Mouse (Mus musculus): ENCODE measurements around the gene Gpatch4. TPM values are rescaled to one million over a fixed set of nuclear protein-coding genes. Genes with fewer than 3 reads are reported as not detected.

The Gpatch4 gene
- polyA plus RNA-seq (2021; fragmentation: Nextera tagmentation), result 17.8 and 18.1 TPM in 2 replicates
- long read RNA-seq, experiment 1, transcript Gpatch4-201 (8 exons, 1,630 nt), result major isoform, 9 of 17 reads
- long read RNA-seq, experiment 1, partial matches to known transcripts, result 2 of 17 reads
- long read RNA-seq, experiment 1, other reads (novel, unspliced or antisense), result 6 of 17 reads
- long read RNA-seq, experiment 2, transcript Gpatch4-201 (8 exons, 1,630 nt), result major isoform, 18 of 26 reads
- long read RNA-seq, experiment 2, partial matches to known transcripts, result 3 of 26 reads
- long read RNA-seq, experiment 2, other reads (novel, unspliced or antisense), result 5 of 26 reads

DNA sequence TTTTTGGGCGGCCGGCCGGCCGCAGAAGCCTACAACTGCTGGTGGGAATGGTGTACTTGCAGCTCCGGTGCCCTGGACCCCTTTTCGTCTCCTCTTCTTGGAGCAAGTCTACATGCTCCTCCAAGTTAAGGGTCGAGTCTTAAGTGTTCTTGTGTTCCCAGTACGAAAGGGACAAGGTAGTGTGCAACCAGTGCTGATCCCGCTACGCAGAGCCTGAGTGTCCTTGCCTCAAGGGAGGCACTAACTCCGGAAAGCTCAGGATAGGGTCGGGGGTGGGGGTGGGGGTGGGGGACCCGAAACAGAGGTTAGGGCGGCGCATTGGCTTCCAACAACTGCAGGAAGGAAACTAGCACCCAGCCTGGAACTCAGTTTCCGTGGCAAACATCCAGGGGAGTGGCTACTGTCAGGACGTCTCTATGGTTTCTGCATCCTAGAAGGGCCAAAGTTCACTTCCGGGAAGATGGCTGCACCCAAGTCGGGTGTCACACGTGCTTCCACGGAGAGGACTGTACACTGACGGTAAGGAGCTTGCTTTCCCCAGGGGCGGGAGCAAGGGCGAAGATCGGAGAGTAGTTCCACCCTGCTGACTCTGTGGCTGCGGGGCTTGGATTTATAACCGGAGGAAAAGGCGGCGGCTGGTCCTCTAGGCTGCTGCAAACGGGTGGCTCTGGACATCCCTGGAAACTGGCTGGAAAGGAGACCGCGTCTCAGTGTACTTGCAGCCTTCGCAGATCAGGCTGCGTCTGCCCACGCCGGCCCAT, at the start of gene Gpatch4:
Gene Gpatch4 (plus strand): TSS at position 448 of the 761 bp plus-strand sequence.

DNA sequence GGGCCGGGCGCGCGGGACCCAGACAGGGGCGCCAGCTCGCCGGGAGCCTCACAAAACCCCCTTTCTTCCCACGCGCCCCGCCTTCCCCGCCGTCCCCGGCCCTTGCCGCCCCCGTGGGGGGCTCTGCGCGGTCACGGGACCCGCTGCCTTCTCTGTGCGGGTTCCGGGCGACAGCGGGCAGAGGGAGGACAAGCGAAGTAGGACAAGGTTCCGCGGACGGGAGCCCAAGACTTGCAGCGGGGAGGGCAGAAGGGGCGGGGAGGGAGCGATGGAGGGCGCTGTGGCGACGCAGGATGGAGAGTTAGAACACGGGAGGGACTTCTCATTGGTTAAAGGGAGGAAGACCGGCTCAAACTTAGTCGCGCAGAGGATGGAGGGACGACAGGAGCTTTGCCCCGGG, 42.7 kb upstream of the Gpatch4 start, which contains the start of gene Bcan:
Gene Bcan (minus strand): TSS at position 50 of the 400 bp plus-strand sequence.

DNA sequence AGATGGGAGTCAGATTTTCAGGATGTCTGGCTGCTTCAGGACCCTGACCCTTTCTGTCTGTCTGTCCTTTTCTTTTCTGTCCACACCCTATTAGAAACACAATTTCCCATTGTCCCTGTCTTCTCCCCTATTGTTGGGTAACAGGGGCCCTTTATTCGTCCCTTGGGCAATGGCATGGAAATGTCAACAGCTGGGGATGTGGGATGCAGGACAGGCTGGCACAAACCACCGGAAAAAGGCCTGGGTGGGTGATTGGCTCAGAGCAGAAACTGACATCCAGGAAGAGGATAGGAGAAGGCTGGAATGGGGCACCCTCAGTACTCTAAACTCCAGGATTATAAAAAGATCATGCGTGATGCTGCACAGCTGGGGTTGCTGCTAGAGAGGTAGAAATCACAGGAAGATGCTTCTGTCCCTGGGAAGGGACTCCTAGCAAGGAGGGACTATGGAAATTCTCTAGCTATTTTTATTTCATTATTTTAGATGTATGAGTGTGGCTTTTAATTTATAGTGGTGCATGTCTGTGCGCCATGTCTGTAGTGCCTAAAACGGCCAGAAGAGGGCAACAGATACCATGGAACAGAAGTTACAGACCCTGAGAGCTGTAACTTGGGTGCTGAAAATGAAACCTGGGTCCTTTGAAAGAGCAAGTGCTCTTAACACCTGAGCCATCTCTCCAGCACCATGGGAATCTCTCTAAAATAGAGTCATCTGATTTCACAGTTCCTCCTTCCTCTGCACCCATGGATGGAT, 15.3 kb upstream of the Gpatch4 start, which contains the start of gene Hapln2:
Gene Hapln2 (minus strand): TSS at position 150 of the 753 bp plus-strand sequence.

GRCm38 (mm10) chr3:88057902-88058696, 15.2 kb downstream of the Gpatch4 start, which contains the start of gene Naxe:
Naxe (minus strand) TSS chr3:88058495.

GRCm38 (mm10) chr3:88078204-88078603, 35.3 kb downstream of the Gpatch4 start, which contains the start of gene Ttc24:
Ttc24 (minus strand) TSS chr3:88078304.

GRCm38 (mm10) chr3:88081345-88082223, 38.7 kb downstream of the Gpatch4 start, which contains the start of gene Iqgap3:
Iqgap3 (plus strand) TSS chr3:88081971.

Other genes with a start within 250 kb of the Gpatch4 start
- gene Ntrk1, start 247.9 kb upstream of the Gpatch4 start, polyA plus RNA-seq (2021; fragmentation: Nextera tagmentation), result 0.72 and 1.2 TPM in 2 replicates
- gene Insrr, start 246.2 kb upstream of the Gpatch4 start, polyA plus RNA-seq (2021; fragmentation: Nextera tagmentation), result 0.21 and 0.27 TPM in 2 replicates
- 2.9 and 3.4 TPM in 2 replicates for gene Pear1, start 218.8 kb upstream of the Gpatch4 start, polyA plus RNA-seq (2021; fragmentation: Nextera tagmentation)
- gene Sh2d2a, start 196.4 kb upstream of the Gpatch4 start, polyA plus RNA-seq (2021; fragmentation: Nextera tagmentation), result not detected in 2 replicates
- 4.0 and 5.3 TPM in 2 replicates for gene Prcc, start 157.5 kb upstream of the Gpatch4 start, polyA plus RNA-seq (2021; fragmentation: Nextera tagmentation)
- gene Hdgf, start 136.8 kb upstream of the Gpatch4 start, polyA plus RNA-seq (2021; fragmentation: Nextera tagmentation), result 78.2 and 136 TPM in 2 replicates
- 66.0 and 75.7 TPM in 2 replicates for gene Mrpl24, start 123.6 kb upstream of the Gpatch4 start, polyA plus RNA-seq (2021; fragmentation: Nextera tagmentation)
- gene Isg20l2, start 112.8 kb upstream of the Gpatch4 start, polyA plus RNA-seq (2021; fragmentation: Nextera tagmentation), result 3.2 and 5.5 TPM in 2 replicates
- 8.7 and 9.4 TPM in 2 replicates for gene Rrnad1, start 112.4 kb upstream of the Gpatch4 start, polyA plus RNA-seq (2021; fragmentation: Nextera tagmentation)
- 12.9 and 20.4 TPM in 2 replicates for gene Crabp2, start 94.4 kb upstream of the Gpatch4 start, polyA plus RNA-seq (2021; fragmentation: Nextera tagmentation)
- gene Nes, start 72.0 kb upstream of the Gpatch4 start, polyA plus RNA-seq (2021; fragmentation: Nextera tagmentation), result 0.83 and 1.5 TPM in 2 replicates
- 169 and 175 TPM in 2 replicates for gene Bcan, start 42.9 kb upstream of the Gpatch4 start, polyA plus RNA-seq (2021; fragmentation: Nextera tagmentation)
- 14.7 and 18.6 TPM in 2 replicates for gene Hapln2, start 15.5 kb upstream of the Gpatch4 start, polyA plus RNA-seq (2021; fragmentation: Nextera tagmentation)
- gene Naxe, start 15.4 kb downstream of the Gpatch4 start, polyA plus RNA-seq (2021; fragmentation: Nextera tagmentation), result 203 and 228 TPM in 2 replicates
- gene Ttc24, start 35.2 kb downstream of the Gpatch4 start, polyA plus RNA-seq (2021; fragmentation: Nextera tagmentation), result not detected in 2 replicates
- 0.18 and 0.29 TPM in 2 replicates for gene Iqgap3, start 38.9 kb downstream of the Gpatch4 start, polyA plus RNA-seq (2021; fragmentation: Nextera tagmentation)
- 21.3 and 112 TPM in 2 replicates for gene Mef2d, start 99.3 kb downstream of the Gpatch4 start, polyA plus RNA-seq (2021; fragmentation: Nextera tagmentation)
- not detected in 2 replicates for gene Rhbg, start 211.6 kb downstream of the Gpatch4 start, polyA plus RNA-seq (2021; fragmentation: Nextera tagmentation)
- gene Gm38392, start 244.1 kb downstream of the Gpatch4 start, polyA plus RNA-seq (2021; fragmentation: Nextera tagmentation), result not detected in 2 replicates

Measured in left cerebral cortex, adult 6 months (tissue).